Mouse (Mus musculus) large intestine, adult 2 months (tissue): ENCODE data around the gene Slc35g2. TPM values are rescaled to one million over a fixed set of nuclear protein-coding genes. Genes with fewer than 3 reads are reported as not detected.

Experiments
- DNase-seq: peaks from one replicate; pipeline ENCODE4 v3.0.0-alpha.2; 2012; ENCODE audit warnings: low read depth, low spot score
- WGBS: fragments of 180-500 bp; shearing (Covaris S2); methylation state at CpG from one replicate; pipeline ENCODE4 v1.1.7; 2018; 5-methylcytosine and 5-hydroxymethylcytosine counted together
- polyA plus RNA-seq: library from polyadenylated mRNA; depleted of rRNA; stranded (reverse); fragments of >200 nt; gene quantifications from 2 replicates; pipeline ENCODE4 v1.2.3, GENCODE M21; 2012; rRNA removed

Slc35g2 gene
- polyA plus RNA-seq = 1.7 and 2.7 TPM in 2 replicates

- no peak for DNase-seq
- WGBS = 1% methylated on average over 55 of the region's 55 CpGs
Measured at GRCm38 (mm10) chr9:100570626-100571233, at the start of gene Slc35g2. TSS of gene Slc35g2 (minus strand) at chr9:100571090.

- WGBS = 20% methylated on average over 11 of the region's 11 CpGs
- DNase-seq = no peak
Measured at GRCm38 (mm10) chr9:100616947-100617346, 46.1 kb upstream of the Slc35g2 start.

GRCm38 (mm10) chr9:100613501-100614071, 42.7 kb upstream of the Slc35g2 start:
- DNase-seq = no peak
- 93% methylated on average over 3 of the region's 3 CpGs for WGBS

GRCm38 (mm10) chr9:100605985-100606554, 35.2 kb upstream of the Slc35g2 start:
- DNase-seq = no peak
- 53% methylated on average over 7 of the region's 7 CpGs for WGBS

GRCm38 (mm10) chr9:100605522-100605921, 34.6 kb upstream of the Slc35g2 start:
- WGBS = 86% methylated on average over 1 of the region's 1 CpGs
- no peak for DNase-seq

GRCm38 (mm10) chr9:100603156-100603555, 32.3 kb upstream of the Slc35g2 start:
- WGBS = 76% methylated on average over 5 of the region's 5 CpGs
- no peak for DNase-seq

GRCm38 (mm10) chr9:100602130-100602529, 31.2 kb upstream of the Slc35g2 start:
- WGBS = 81% methylated on average over 1 of the region's 1 CpGs
- no peak for DNase-seq

- WGBS = 82% methylated on average over 3 of the region's 3 CpGs
- no peak for DNase-seq
Measured at GRCm38 (mm10) chr9:100599761-100600328, 29.0 kb upstream of the Slc35g2 start.

- WGBS = 91% methylated on average over 8 of the region's 8 CpGs
- DNase-seq = no peak
Measured at GRCm38 (mm10) chr9:100597546-100597945, 26.7 kb upstream of the Slc35g2 start, which contains the start of gene Stag1. TSS of gene Stag1 (plus strand) at chr9:100597798.

- 84% methylated on average over 8 of the region's 8 CpGs for WGBS
- DNase-seq = no peak
Measured at GRCm38 (mm10) chr9:100596317-100596716, 25.4 kb upstream of the Slc35g2 start.

- WGBS = 45% methylated on average over 4 of the region's 4 CpGs
Measured at GRCm38 (mm10) chr9:100590462-100590861, 19.6 kb upstream of the Slc35g2 start.

GRCm38 (mm10) chr9:100584031-100584430, 13.1 kb upstream of the Slc35g2 start:
- DNase-seq = no peak
- WGBS = 33% methylated on average over 4 of the region's 4 CpGs

More at GRCm38 (mm10) chr9:100590462-100590861, 19.6 kb upstream of the Slc35g2 start:
- no peak for DNase-seq

GRCm38 (mm10) chr9:100582883-100583575, 12.1 kb upstream of the Slc35g2 start:
- DNase-seq = peak; percentile 83
- 24% methylated on average over 13 of the region's 13 CpGs for WGBS

GRCm38 (mm10) chr9:100581543-100582492, 10.9 kb upstream of the Slc35g2 start:
- DNase-seq = peak; percentile 73

GRCm38 (mm10) chr9:100580196-100580740, 9.4 kb upstream of the Slc35g2 start:
- WGBS = 34% methylated on average over 20 of the region's 20 CpGs
- no peak for DNase-seq

More at GRCm38 (mm10) chr9:100581543-100582492, 10.9 kb upstream of the Slc35g2 start:
- 24% methylated on average over 13 of the region's 13 CpGs for WGBS

GRCm38 (mm10) chr9:100573942-100574341, 3.1 kb upstream of the Slc35g2 start:
- WGBS = 50% methylated on average over 5 of the region's 5 CpGs
- no peak for DNase-seq

- 79% methylated on average over 2 of the region's 2 CpGs for WGBS
- DNase-seq = no peak
Measured at GRCm38 (mm10) chr9:100573300-100573699, 2.4 kb upstream of the Slc35g2 start.

- 77% methylated on average over 1 of the region's 1 CpGs for WGBS
- DNase-seq = no peak
Measured at GRCm38 (mm10) chr9:100571511-100571910, 621 bp upstream of the Slc35g2 start.
